Mouse (Mus musculus) granulocyte monocyte progenitor cell, adult 5-6 weeks (primary cell): ENCODE data around the gene Psenen. TPM values are rescaled to one million over a fixed set of nuclear protein-coding genes. Genes with fewer than 3 reads are reported as not detected.

ENCODE experiments used
- ATAC-seq: replicated peaks from 2 replicates; pipeline ENCODE4 v1.8.0; 2016; ENCODE audit warnings: mild to moderate bottlenecking, moderate TSS enrichment, inconsistent platforms; ENCODE audit not compliant: poor library complexity, severe bottlenecking
- total RNA-seq, 2 experiments: library from RNA; stranded (forward) in 1 of 2; stranded (reverse) in 1 of 2; fragments of 200-712, 200-1000 nt in 1 of 2; fragments of >200 nt in 1 of 2; fragmentation: Nextera tagmentation in 1 of 2; gene quantifications; 2 replicates each; pipeline ENCODE4 v1.2.3; 2014 to 2017

Psenen gene
- total RNA-seq, 2 experiments from 2014 or later: 184 to 218 TPM

DNA sequence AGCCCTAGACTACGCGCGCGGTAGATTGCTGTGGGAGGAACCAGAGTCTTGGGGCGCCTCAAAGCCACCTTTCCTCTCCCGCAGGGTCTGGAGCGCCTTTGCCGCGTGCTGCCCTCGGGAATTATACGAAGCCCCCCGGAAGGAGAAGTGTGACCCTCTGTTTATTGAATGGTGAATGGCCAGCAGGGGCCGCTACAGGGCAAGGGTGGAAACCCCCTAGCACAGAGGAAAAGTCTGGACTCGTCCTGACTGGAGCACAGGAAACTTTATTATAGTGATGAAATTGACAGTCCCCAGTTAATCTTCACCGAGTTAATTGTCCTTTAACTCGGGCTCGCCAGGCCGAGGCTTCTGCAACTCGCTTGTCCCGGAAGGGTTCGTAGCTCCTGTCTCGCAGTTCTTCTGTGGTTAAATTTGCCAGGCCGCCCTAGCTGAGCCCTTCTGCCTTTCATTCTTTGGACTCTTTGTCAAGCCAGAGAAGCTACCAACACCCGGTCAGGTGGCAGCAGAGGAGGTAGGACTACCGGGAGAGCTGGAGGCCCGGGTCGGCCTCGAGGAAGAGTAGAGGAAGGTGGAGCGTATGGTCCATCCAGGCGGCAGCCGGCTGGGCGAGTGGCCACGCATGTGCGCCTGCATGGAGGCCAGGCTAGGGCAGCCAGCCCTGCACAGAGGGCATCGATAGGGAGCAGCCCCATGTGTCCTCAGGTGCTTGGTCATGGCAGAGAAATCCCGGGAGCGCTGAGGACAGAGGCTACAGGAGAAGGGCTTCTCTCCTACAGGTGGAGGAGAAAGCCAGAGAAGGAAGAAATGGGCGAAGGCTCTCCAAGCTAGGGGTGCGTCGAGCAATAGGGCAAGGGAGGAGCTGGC, 26.2 kb upstream of the Psenen start:
- peak; percentile 49 for ATAC-seq

DNA sequence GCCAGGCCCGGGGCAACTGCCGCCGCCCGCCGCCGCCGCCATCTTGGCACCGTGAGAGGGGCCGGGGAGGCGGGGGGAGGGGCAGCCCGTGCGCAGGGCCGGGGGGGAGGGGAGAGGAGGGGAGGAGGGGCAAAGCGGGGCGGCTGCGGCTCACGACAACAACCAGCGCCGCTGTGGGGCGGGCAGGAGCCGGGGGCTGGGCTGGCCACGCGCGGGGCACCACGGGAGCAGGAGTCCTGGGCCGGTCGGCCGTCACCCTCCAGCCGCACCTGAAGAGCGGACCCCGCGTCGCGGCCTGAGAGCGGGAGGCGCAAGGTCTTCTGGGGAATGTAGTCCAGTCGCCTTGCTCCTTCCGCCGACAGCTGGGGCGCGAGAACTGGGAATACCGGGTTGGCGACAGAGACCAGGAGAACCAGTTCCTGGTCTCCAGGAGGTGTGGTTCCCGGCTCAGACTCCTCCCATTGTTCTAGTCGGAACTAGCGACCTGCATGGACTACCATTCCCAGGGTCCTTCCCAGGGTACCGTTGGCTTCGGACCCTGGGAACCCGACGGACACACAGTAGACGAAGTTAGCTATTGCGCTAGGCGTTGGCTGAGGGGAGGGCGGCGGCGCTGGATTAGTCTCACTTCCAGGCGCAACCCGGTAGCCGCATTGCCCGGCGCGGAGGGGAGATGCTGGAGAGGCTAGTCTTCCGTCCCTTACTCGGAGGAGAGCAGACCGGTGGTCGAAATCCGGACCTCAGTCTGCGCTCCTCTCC, 25.4 kb upstream of the Psenen start, which contains the start of gene Kmt2b:
Gene Kmt2b, minus strand, starts transcription at position 51 of the 759 bp plus-strand sequence.
- ATAC-seq: peak; percentile 77

DNA sequence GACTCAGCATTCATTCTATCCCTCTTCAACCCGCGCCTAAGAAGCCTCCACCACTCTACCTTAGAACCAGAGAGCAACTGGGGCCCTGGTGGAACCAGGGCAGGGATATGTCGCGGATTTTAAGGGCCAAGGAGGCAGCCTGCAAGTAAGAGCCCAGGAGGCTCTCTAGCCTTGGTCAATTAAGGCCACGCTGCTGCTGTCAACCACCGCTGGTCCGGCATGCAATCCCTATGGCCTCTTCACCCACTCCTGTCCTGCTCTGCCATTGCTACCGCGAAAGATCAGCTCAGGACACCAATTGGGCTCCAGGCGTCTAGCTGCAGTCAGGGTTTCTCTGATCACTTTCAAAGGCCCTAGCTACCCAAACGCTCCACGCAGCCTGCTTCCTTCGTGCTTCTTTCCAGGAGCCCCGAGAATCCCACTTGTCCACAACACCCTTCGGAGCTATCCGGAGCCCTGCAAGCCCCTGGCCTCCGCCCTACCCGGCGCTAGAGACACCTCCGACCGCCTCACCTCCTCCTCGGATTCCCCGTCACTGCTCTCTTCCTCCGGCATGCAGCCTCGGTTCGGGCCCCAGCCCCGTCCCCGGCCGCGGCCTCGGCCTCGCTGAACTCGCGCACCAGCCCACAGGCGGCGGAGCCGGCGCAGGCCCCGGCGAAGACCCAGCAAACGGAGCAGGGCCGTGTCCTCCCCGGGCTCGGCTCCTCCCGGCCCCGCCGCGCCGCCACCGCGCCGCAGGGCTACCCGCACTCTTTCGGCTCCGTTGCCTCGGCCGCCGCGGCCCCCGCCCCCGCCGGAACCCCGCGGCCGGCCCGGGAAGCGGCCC, 24.6 kb upstream of the Psenen start:
- ATAC-seq: no peak

DNA sequence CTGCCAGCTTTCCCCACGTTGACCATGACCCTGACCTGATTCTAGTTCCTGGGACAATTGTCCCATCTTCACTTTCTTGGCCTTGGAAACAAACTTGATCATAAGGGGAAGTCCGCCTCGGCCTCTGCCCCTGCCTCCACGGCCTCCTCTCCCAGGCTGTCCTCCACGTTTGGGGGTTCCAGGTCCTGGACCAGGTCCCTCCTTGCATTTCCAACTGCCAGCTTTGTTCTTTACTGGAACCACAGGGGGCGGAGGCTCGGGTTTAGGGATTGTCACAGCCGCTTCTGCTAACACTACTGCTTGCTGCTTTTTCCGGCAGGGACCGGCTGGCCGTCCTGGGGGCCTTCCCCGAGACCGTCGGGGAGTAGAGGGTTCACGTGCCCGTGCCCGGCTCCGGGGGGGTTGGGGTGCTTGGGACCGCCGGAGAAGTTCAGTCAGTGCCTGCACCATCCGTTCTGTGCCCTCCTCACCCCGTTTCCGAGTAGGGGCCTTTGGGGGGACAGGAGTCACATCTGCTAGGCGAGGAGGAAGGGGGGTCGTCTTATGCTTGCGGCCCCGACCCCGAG, 23.1 kb upstream of the Psenen start:
- no peak for ATAC-seq

DNA sequence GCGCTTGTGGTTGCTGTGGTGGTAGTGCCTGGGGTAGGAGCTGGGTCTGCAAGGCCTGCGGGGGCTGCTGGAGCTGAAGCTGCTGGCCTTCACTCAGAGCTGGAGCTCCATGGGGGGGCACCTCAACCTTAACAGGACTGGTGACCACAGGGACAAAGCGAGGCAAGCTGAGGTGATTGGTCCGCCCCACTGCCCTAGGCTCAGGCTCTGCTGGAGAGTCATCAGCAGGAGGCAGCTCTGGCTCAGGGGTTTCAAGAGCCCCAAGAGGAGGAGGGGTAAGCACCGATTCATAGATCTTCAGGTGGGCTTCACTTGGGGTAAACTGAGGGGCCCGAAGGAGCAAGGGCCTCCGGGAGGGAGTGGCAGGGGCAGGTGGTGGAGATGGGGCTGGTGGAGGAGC, 21.7 kb upstream of the Psenen start:
- no peak for ATAC-seq

DNA sequence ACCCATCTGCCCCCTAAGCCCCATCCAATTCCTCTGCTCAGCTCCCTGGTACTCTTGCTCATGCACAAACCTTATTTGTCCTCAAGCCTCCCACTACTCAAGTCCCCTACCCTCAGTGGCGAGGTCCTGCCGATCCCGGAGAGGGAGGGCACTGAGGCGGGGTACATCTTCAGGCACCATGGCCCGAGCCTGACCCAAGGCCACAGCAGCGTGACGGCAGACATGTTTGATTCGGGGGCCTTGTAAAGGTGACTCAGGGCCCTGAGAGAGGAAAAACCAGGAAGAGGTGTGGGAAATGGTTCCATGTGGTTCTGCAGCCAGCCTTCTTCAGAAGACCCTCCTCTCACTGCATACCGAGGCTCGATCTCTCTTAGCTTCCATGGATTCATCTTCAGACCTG, 20.9 kb upstream of the Psenen start:
- ATAC-seq: no peak

DNA sequence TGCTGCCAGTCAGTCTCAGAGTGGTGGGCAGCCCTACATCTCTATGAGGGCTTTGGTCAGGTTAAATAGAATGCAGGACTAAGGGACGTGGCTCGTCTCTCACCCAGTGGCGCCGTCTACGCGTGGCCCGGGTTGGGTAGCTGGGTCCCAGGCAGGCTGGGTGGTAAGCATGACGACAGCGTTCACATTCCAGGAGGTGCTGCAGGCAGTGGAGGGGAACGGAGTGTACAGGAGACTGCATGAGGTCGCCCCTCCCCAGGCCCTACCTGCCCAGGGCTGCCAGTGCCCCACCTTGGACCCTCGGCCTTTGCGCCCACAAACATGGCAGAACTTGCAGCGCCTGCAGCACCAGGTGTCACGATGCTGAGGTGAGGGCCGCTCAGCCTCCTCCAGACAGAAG, 18.1 kb upstream of the Psenen start:
- no peak for ATAC-seq

DNA sequence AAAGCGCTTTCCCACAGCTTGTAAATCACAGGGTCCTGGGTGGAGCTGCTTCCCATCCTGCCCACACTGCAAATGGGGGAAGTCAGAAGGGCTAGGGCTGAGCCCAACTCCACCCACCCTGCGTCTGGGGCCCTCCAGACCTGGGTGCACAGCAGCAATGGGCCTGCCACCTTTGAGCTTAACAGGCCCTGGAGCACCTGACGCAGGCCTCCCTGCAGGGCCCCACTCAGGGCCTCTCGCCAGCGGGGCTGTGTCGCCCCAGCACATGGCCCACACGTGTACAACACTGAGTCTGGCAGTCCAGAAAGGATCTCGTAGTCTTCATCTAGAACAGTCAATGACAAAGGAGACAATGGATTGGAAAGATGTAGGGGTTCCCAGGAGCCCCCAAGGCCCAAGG, 16.5 kb upstream of the Psenen start:
- no peak for ATAC-seq

DNA sequence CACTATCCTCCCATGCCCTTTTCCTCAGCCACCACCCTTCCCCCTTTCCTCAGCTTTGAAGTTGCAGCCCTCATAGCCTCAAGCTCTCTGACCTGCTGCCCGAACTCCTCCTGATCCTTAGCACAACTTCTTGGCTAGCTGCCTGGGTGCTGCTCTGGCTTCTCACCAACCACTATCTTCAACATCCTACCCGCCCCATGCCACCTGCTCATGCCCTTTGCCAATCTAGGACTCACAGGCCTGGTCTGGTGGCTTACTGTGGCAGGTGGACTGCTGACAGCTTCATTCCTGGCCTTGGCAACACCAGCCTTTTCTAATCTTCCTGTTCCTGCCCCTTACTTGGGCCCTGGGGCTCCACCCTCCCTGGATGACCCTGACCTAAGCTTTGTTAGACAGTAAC, 9.5 kb upstream of the Psenen start:
- no peak for ATAC-seq

DNA sequence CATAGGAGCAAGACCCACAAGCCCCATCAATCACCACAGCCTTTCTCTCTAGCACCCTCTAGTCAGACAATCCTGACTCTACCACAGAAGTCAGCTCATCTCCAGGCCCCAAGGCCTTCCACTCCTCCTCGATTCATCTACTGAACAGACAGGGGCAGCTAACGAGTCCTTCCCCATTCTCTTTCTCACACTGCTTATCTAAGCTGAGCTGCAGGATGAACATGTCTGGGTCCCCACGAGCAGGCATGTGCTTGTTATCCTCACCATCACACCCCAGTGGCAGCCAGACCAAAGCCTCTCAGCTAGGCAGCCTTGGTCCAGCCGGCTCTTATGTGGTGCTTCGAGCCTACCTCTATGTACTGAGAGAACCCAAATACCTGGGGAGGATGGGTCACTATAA, 9.0 kb upstream of the Psenen start:
- ATAC-seq: no peak

DNA sequence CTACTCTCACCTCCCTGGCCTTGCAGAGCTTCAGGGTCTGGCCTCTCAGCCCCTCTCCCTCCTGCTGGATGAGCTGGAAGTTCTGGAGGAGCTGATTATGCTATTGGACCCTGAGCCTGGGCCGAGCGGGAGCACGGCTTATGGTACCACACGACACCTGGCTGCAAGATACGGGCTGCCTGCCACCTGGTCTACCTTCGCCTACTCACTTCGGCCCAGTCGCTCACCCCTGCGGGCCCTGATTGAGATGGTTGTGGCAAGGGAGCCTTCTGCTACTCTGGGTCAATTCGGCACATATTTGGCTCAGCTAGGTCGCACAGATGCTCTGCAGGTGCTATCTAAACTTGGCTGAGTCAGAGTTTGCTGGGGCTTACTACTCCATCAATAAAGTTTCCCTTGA, 4.1 kb upstream of the Psenen start:
- no peak for ATAC-seq

DNA sequence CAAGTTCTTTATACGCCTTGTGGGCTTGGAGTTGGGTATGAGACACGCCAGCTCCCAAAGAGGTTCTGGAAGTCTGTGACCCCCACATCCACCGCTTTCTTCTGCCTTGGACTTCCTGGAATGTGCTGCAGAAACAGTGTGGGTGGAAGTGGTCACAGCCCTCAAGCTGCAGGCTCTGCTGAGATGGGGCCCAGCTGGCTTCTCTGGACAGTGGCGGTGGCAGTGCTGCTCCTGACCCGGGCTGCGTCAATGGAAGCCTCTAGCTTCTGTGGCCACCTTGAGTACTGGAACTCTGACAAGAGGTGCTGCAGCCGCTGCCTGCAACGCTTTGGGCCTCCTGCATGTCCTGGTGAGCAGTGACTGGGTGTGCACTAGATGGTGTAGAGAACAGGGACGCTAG, 2.6 kb upstream of the Psenen start:
- ATAC-seq: no peak

DNA sequence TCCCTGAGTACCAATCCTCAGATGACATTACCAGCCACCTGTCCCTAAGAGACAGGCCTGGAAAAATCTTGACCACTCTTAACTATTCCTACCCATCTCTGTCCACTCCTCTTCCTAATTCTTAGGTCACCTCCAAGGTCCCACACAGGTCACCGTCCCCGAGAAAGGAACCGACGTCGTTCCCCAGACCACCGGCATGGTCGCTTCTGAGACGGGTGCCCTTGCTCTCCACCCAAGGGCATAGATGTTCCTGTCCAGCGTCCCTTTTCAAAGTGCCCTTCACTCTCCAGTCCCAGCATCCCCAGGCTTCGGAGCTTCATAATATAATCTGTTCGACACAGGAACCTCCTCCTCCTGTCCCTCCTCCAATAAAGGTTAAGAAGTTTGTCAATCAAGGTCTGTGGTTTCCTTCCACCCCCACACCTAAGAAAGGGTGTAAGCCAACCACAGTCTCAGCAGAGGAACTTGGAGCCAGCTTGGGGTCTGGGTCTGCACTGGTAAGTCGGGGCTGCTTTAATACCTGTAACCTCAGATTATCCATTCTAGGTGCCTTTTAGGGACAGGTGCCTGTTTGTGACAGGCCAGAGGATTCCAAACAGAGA, 1.6 kb upstream of the Psenen start, which contains the start of gene Igflr1:
Gene Igflr1, plus strand, starts transcription at position 458 of the 602 bp plus-strand sequence.
- ATAC-seq: no peak

DNA sequence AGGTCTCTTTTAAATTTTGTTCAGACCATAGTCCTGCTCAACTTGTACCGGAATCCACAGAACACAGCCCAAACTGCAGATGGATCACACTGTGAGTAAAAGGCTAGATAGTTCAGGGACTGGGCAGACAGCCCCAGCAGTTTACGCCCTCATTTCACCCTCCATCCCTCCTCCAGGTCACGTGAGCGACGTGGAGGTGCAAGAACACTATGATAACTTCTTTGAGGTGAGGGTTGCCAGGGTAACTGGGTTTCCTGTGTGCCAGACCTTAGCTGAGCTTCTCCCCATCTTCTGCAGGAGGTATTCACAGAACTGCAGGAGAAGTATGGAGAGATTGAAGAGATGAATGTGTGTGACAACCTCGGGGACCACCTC, 466 bp upstream of the Psenen start:
- no peak for ATAC-seq

DNA sequence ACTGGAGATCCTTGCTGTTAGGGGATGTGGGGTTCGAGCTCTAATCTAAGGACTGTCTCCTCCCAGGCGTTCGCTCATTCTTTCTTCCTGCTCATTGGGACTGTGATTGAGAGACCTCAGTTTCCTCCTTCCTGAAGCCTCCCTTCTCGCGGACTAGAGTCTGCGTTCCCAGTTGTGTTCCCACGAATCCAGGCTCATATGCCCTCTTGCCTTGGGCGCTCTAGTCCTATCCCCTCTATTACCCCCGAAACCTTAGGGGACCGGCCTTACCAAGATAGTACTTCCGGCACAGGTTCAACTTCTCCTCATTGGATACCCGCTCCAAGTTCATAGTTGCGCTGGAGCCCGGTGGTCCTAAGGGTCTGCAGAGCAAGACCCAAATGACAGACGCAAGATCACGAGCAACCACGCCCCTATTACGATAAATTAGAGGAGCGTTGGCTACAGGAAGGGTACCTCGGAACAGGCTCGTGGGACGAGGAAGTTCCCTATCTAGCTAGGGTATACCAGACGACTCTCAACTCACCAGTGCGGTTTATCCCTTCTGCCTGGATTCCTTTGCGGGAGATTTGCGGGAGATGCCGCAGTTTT, 806 bp downstream of the Psenen start:
- ATAC-seq: peak; percentile 10; the same call in 1 of the 2 replicates

DNA sequence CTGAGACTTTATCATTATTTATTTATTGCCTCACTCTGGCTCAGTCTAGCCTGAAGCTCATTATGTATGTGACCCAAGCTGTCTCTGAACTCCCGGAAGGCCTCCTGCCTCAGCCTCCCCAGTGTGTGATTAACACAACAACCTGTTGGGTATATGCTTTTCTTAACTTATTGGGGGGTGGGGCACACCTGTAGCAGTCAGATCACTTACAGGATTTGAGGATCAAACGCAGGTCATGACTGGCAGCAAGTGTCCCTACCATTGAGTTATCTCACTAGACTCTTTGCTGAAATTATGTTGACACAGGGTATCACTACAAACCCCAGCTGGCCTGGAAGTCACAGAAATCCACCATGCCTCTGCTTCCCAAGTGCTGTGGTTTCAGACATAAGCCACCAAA, 3.1 kb downstream of the Psenen start:
- ATAC-seq: no peak

DNA sequence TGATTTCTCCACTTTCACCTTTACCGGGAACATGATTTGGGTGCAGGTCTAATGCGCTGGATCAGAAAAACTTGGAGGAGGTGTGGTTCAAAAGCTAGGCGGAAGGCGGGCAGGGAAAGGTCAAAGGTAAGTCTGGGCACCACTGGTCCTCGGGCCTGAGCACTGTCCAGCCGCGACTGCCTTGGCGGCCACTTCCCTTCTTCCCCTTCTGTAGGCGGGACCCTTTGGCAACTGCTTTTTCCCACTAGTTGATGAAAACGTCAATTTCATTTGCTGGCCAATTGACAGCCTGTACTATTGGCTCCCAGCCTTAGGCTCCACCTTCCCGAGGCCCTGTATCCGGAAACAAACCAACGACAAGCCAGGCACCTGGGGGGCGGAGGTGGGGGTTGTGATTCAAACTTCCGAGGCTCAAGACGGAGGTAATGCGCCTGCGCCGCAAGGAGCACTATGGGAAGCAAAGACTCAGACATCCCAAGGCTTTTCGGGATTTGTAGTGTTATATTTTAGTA, 3.9 kb downstream of the Psenen start, which contains the start of gene Lin37:
Gene Lin37, minus strand, starts transcription at position 396 of the 512 bp plus-strand sequence.
- ATAC-seq: peak; percentile 75

DNA sequence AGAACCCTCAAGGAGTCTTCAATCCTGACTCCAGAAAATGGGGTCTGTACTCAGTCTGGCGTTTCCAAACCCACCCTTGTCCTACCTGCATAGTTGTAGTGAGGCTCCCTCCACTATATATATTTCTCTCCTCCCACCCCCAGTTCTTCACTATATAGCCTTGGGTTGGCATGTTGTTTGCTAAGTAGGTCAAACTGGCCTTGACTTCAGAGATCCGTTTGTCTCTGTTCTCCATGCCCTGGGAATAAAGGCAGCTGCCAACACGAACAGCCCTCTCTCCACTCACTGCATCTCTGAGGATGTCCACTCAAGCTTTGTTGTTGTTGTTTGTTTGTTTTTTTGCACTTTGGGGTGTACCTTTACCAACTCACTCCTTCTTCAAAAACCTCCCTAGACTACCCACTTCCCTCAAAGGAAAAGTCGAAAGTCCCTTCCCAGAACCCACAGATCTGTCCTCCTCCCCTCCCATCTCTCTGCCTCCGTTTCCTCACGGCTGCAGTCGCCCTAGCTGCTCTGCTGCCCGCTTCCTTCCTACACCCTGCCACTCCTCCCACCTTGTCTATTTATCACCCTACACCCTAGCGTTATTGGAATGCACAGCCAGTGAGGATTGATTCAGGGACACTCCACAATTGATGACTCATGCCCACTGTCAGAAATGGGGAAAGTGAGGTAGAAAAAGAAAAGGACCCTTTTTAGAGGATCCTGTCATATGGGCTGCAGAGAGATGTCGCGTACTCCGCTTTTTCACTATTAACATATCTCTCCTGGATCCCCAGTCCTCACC, 4.6 kb downstream of the Psenen start:
- 0 out of 2 replicates have a peak, but pooled peaks have one; percentile 9 for ATAC-seq
